Mouse (Mus musculus) lung, postnatal 0 days (tissue): ENCODE data around the gene Ptprh. TPM values are rescaled to one million over a fixed set of nuclear protein-coding genes. Genes with fewer than 3 reads are reported as not detected.

ENCODE experiments used
- ATAC-seq: fragments of 200-750 bp; cut with Nextera tagmentation; 2 replicates; pipeline ENCODE4 v1.8.0; 2017; ENCODE audit warnings: moderate library complexity
- DNase-seq: peaks from one replicate; pipeline ENCODE4 v3.0.0-alpha.2; 2016; ENCODE audit warnings: low spot score
- H3K27ac ChIP-seq: fragments of 300-500 bp; sonication (generic); 2 replicates; pipeline ENCODE4 v1.5.1; 2014; ENCODE audit warnings: antibody characterized with exemption, mild to moderate bottlenecking, low read length, mixed read lengths
- H3K27me3 ChIP-seq: fragments of 300-500 bp; sonication (generic); replicated peaks from 2 replicates; pipeline ENCODE4 v1.6.1; 2014; ENCODE audit warnings: low read length, mixed read lengths; ENCODE audit not compliant: insufficient read depth
- H3K36me3 ChIP-seq: fragments of 300-500 bp; sonication (generic); 2 replicates; pipeline ENCODE4 v1.6.1; 2014; ENCODE audit warnings: low read length, mixed read lengths; ENCODE audit not compliant: insufficient read depth
- H3K4me1 ChIP-seq: fragments of 300-500 bp; sonication (generic); 2 replicates; pipeline ENCODE4 v1.6.1; 2014; ENCODE audit warnings: antibody characterized with exemption, low read depth, low read length, mixed read lengths; ENCODE audit not compliant: insufficient read depth
- H3K4me2 ChIP-seq: fragments of 300-500 bp; sonication (generic); replicated peaks from 2 replicates; pipeline ENCODE4 v1.6.1; 2014; ENCODE audit warnings: low read depth, mild to moderate bottlenecking, low read length, moderate library complexity, mixed read lengths
- H3K4me3 ChIP-seq: fragments of 300-500 bp; sonication (generic); 2 replicates; pipeline ENCODE4 v1.5.1; 2014; ENCODE audit warnings: low read depth, low read length
- H3K9ac ChIP-seq: fragments of 300-500 bp; sonication (generic); replicated peaks from 2 replicates; pipeline ENCODE4 v1.6.1; 2014; ENCODE audit warnings: low read depth, mild to moderate bottlenecking
- H3K9me3 ChIP-seq: fragments of 300-500 bp; sonication (generic); 2 replicates; pipeline ENCODE4 v1.6.1; 2016; ENCODE audit warnings: low read length, mixed read lengths
- CTCF ChIP-seq: IDR thresholded peaks from 2 replicates; pipeline ENCODE4 v1.5.1; 2016; ENCODE audit warnings: antibody characterized with exemption, mild to moderate bottlenecking
- EP300 ChIP-seq: IDR thresholded peaks from 2 replicates; pipeline ENCODE4 v1.6.1; 2016; ENCODE audit warnings: antibody characterized with exemption, mild to moderate bottlenecking, control low read depth
- WGBS: fragments of 180-500 bp; shearing (Covaris S2); extraction: QIAGEN DNeasy Blood & Tissue Kit; methylation state at CpG from one replicate; pipeline ENCODE4 v1.1.7; 2014; 5-methylcytosine and 5-hydroxymethylcytosine counted together
- polyA plus RNA-seq: library from polyadenylated mRNA; unstranded; fragments of >200 nt; fragmentation: Nextera tagmentation; extraction: Ambion mirVana; gene quantifications from 2 replicates; pipeline ENCODE4 v1.2.1, GENCODE M21; 2015

Gene Ptprh
- polyA plus RNA-seq, 1 experiment from 2014 or later, result not detected

DNA sequence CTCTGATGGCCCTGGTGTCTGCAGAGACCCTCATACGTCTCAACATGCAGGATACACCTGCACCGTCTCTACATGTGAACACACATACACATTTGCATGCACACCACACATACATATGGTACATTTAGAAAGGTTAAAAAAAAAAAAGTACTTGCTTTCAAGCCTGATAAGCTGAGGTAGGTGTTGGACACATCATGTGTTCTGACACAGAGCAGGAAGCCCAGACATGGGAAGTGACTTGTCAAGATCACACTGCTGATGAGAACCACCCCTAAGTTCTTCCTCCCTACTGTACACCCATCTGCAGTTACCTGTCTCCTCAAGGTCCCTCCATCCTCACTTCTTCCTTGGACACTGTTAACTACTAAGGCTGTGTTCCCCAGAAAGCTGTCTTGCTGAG lies 22.1 kb upstream of the Ptprh start:
- TF ChIP-seq CTCF (no peak), EP300 (no peak)
- H3K27ac ChIP-seq, result no peak overlapping the region
- H3K9me3 ChIP-seq, result no peaks in the 10 kb centered on the region
- H3K4me2 ChIP-seq, result no peak overlapping the region
- H3K4me1 ChIP-seq, result no peaks in the 10 kb centered on the region
- no peaks in the 10 kb centered on the region for H3K27me3 ChIP-seq
- WGBS, result 78% methylated on average over 2 of the region's 2 CpGs
- DNase-seq (no peak), ATAC-seq (no peak)
- H3K9ac ChIP-seq, result no peak overlapping the region
- no peak overlapping the region for H3K4me3 ChIP-seq
- H3K36me3 ChIP-seq, result peaks cover 7% of the 10 kb centered on the region; the same call in 1 of the 2 replicates

DNA sequence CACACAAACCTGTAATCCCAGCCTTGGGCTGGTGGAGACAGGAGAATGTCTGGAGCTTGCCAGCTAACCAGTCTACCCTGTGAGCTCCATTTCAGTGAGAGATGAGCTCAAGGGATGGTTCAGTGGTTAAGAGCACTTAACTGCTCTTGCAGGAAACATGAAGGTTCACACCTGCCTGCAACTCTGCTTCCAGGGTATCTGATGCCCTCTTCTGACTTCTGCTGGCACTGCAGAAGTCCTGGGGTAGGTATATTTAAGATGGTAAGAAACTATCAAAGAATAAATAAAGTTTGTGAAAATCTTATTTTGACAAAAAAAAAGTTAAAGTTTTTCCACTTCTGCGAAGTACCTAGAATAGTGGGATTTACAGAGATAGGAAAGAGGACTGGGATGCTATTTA lies 20.5 kb upstream of the Ptprh start:
- DNase-seq (no peak), ATAC-seq (no peak)
- no peaks in the 10 kb centered on the region for H3K9me3 ChIP-seq
- H3K27ac ChIP-seq, result no peak overlapping the region
- no peak overlapping the region for H3K4me2 ChIP-seq
- H3K9ac ChIP-seq, result no peak overlapping the region
- H3K27me3 ChIP-seq, result no peaks in the 10 kb centered on the region
- peak; percentile 35 for TF ChIP-seq CTCF
- no peak for TF ChIP-seq EP300
- H3K4me3 ChIP-seq, result no peak overlapping the region
- 47% methylated on average over 1 of the region's 1 CpGs for WGBS
- no peaks in the 10 kb centered on the region for H3K4me1 ChIP-seq
- no peaks in the 10 kb centered on the region; the same call in 1 of the 2 replicates for H3K36me3 ChIP-seq

DNA sequence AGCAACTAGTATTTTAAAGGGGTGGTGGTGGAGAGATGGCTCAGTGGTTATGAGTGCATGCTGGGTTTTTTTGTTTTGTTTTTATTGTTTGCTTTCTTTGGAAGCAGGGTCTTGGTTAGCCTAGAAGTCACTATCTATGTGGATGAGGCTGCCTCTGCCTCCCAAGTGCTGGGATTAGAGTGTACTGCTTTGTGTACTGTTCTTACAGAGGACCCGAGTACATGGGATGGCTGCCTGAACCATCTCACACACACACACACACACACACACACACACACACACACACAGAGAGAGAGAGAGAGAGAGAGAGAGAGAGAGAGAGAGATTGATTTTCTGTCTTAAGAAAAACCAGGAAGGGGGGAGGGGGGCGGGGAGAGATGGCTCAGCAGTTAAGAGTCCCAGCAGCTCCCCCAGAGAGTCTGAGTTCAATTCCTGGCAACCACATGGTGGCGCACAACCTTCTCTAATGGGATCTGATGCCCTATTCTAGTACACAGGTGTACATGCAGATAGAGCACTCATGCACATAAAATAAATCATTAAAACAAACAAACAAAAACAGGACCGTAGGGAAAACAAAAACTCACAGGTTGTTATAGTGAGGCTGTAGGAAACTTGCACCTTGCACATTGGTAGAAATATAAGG lies 19.8 kb upstream of the Ptprh start:
- no peaks in the 10 kb centered on the region for H3K4me1 ChIP-seq
- TF ChIP-seq EP300 (no peak), CTCF (peak; percentile 65)
- WGBS, result 22% methylated on average over 4 of the region's 4 CpGs
- peak; percentile 69 for DNase-seq
- H3K4me2 ChIP-seq, result no peak overlapping the region
- no peaks in the 10 kb centered on the region for H3K9me3 ChIP-seq
- H3K27me3 ChIP-seq, result no peaks in the 10 kb centered on the region
- H3K9ac ChIP-seq, result no peak overlapping the region
- peak; percentile 56; the same call in 1 of the 2 replicates for ATAC-seq
- no peak overlapping the region for H3K4me3 ChIP-seq
- no peak overlapping the region for H3K27ac ChIP-seq
- no peaks in the 10 kb centered on the region for H3K36me3 ChIP-seq

DNA sequence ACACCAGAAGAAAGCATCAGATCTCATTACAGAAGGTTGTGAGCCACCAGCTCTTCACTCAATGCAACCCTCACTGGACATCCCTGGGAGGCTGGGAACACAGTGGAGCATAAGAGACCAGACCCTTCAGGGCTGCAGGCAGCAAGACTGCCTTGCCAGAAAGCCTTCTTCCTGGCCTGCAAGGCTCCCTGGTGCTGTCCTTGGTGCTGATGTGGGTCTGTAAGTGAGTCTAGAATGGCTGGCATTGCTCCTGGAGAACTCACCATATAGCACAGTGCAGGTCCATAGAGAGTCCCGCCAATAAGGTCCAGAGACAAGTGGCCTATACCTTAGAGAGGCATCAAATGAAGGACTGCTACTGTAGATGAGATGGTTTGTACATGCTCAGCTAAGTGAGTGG lies 16.1 kb upstream of the Ptprh start:
- WGBS, result 14% methylated on average over 1 of the region's 1 CpGs
- no peak overlapping the region for H3K4me2 ChIP-seq
- ATAC-seq, result no peak

DNA sequence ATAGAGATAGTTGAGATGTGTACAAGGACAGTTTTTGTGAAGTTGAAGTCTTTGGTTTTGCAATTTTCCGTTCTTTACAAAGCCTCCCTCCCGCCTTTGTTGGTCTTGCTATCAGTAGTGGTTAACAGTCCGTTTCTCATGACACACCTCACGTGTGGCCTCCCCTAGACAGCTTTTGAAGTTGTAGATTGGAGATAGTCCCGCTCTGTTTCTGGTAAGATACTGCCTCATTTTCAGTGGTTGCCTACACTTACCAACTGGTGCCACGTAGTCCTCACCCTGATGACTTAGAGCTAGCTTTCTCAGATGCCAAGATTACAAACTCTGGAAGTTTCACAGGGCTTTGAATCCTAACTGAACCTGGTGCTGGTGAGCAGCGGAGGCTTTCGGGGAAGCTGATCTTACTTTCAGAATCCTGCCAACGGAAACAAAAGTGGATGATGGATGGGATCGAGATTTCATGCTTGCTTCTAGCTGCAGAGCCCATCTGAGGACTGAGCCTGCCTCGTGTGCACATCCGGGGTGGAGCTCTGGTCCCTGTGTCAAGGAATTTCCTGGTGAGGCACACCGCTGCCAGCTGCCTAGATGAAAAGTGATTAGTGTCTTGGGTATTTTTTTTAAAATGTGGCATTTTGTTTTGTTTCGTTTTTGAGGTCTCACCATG lies 10.0 kb upstream of the Ptprh start:
- Histone ChIP-seq H3K36me3 (no peaks in the 10 kb centered on the region), H3K27ac (no peak overlapping the region), H3K27me3 (no peaks in the 10 kb centered on the region), H3K4me3 (no peak overlapping the region), H3K9ac (no peak overlapping the region), H3K9me3 (no peaks in the 10 kb centered on the region), H3K4me1 (no peaks in the 10 kb centered on the region), H3K4me2 (no peak overlapping the region)
- no peak for TF ChIP-seq CTCF
- no peak for TF ChIP-seq EP300
- DNase-seq (no peak), ATAC-seq (no peak)
- 57% methylated on average over 14 of the region's 14 CpGs for WGBS

More for the DNA sequence above, 16.1 kb upstream of the Ptprh start:
- H3K27ac ChIP-seq, result no peak overlapping the region
- H3K9ac ChIP-seq, result no peak overlapping the region
- DNase-seq, result peak; percentile 59
- TF ChIP-seq CTCF (no peak), EP300 (no peak)
- H3K4me1 ChIP-seq, result no peaks in the 10 kb centered on the region
- no peak overlapping the region for H3K4me3 ChIP-seq
- no peaks in the 10 kb centered on the region for H3K36me3 ChIP-seq
- H3K9me3 ChIP-seq, result no peaks in the 10 kb centered on the region
- no peaks in the 10 kb centered on the region for H3K27me3 ChIP-seq

DNA sequence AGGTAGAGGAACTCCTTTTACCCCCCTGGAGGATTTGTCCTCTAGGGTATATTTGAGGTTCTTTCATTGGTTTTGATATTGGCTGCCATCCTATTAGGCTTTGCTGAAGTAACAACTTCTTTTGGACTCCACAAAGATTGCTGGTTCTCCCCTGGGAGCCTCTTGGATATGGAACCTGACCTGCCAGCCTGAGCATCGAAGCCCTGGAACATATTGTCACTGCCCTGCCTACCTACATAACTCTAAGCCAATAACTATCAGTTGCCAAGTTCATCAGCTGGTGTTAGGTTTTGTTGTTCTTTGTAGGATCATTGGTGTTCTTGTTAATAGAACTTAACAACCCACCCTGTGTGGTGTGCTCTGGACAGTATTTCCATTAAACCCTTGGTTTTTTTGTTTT lies 9.1 kb upstream of the Ptprh start:
- ATAC-seq, result no peak
- Histone ChIP-seq H3K27ac (no peak overlapping the region), H3K9ac (no peak overlapping the region), H3K4me2 (no peak overlapping the region), H3K27me3 (no peaks in the 10 kb centered on the region), H3K9me3 (no peaks in the 10 kb centered on the region), H3K4me1 (no peaks in the 10 kb centered on the region), H3K4me3 (no peak overlapping the region), H3K36me3 (no peaks in the 10 kb centered on the region)
- TF ChIP-seq CTCF, result no peak
- TF ChIP-seq EP300, result no peak
- 91% methylated on average over 1 of the region's 1 CpGs for WGBS
- DNase-seq, result no peak
